Mouse (Mus musculus): ENCODE data around the gene Ltbp4. TPM values are rescaled to one million over a fixed set of nuclear protein-coding genes. Genes with fewer than 3 reads are reported as not detected.

Ltbp4 gene
- polyA plus RNA-seq, 3 experiments from 2014 or later = 0.45 to 1.2 (median 0.50) TPM

GRCm38 (mm10) chr7:27257852-27258204 is 79.7 kb downstream of the Ltbp4 start:
- ATAC-seq = no peak

GRCm38 (mm10) chr7:27257046-27257851 is 80.2 kb downstream of the Ltbp4 start:
- ATAC-seq = no peak

GRCm38 (mm10) chr7:27255721-27256120 is 81.8 kb downstream of the Ltbp4 start:
- ATAC-seq = no peak

Other genes with a start within 250 kb of the Ltbp4 start
- not detected for gene Cyp2f2, start 217.8 kb downstream of the Ltbp4 start, polyA plus RNA-seq (2017; shearing (Covaris generic))
- gene Cyp2t4, start 184.0 kb downstream of the Ltbp4 start, polyA plus RNA-seq (2017; shearing (Covaris generic)) = under 1 TPM in 2 of 3 experiments, not detected in 1; 0.24 to 0.59 TPM
- 10 to 100 TPM; 12.0 to 14.1 (median 13.9) TPM for gene Egln2, start 170.9 kb downstream of the Ltbp4 start, polyA plus RNA-seq (2017; shearing (Covaris generic))
- 100 to 1,000 TPM; 130 to 162 (median 146) TPM for gene Rab4b, start 158.8 kb downstream of the Ltbp4 start, polyA plus RNA-seq (2017; shearing (Covaris generic))
- not detected for gene Gm21983, start 156.6 kb downstream of the Ltbp4 start, polyA plus RNA-seq (2017; shearing (Covaris generic))
- gene Mia, start 156.5 kb downstream of the Ltbp4 start, polyA plus RNA-seq (2017; shearing (Covaris generic)) = not detected
- 1 to 10 TPM; 2.2 to 5.9 (median 5.2) TPM for gene BC024978, start 141.9 kb downstream of the Ltbp4 start, polyA plus RNA-seq (2017; shearing (Covaris generic))
- gene Snrpa, start 141.4 kb downstream of the Ltbp4 start, polyA plus RNA-seq (2017; shearing (Covaris generic)) = 10 to 100 TPM; 63.4 to 96.0 (median 77.8) TPM
- gene Itpkc, start 109.0 kb downstream of the Ltbp4 start, polyA plus RNA-seq (2017; shearing (Covaris generic)) = under 1 TPM; 0.49 to 0.83 (median 0.58) TPM
- 10 to 100 TPM in 2 of 3 experiments, 1 to 10 TPM in 1; 9.5 to 14.0 (median 10.9) TPM for gene Coq8b, start 104.7 kb downstream of the Ltbp4 start, polyA plus RNA-seq (2017; shearing (Covaris generic))
- gene Numbl, start 79.3 kb downstream of the Ltbp4 start, polyA plus RNA-seq (2017; shearing (Covaris generic)) = under 1 TPM; 0.15 to 0.38 (median 0.15) TPM
- 10 to 100 TPM; 46.9 to 59.2 (median 50.1) TPM for gene Shkbp1, start 18.3 kb upstream of the Ltbp4 start, polyA plus RNA-seq (2017; shearing (Covaris generic))
- gene Gm20479, start 19.7 kb upstream of the Ltbp4 start, polyA plus RNA-seq (2017; shearing (Covaris generic)) = 1 to 10 TPM in 1 of 3 experiments, not detected in 2; 4.0 TPM
- gene Sptbn4, start 110.0 kb upstream of the Ltbp4 start, polyA plus RNA-seq (2017; shearing (Covaris generic)) = under 1 TPM; 0.12 to 0.23 (median 0.13) TPM
- 10 to 100 TPM in 2 of 3 experiments, 1 to 10 TPM in 1; 6.0 to 21.7 (median 17.0) TPM for gene Blvrb, start 110.3 kb upstream of the Ltbp4 start, polyA plus RNA-seq (2017; shearing (Covaris generic))
- 10 to 100 TPM; 37.6 to 53.5 (median 42.6) TPM for gene Sertad3, start 136.1 kb upstream of the Ltbp4 start, polyA plus RNA-seq (2017; shearing (Covaris generic))
- gene Sertad1, start 149.2 kb upstream of the Ltbp4 start, polyA plus RNA-seq (2017; shearing (Covaris generic)) = 10 to 100 TPM; 38.7 to 44.4 (median 40.2) TPM
- under 1 TPM; 0.24 to 0.52 (median 0.30) TPM for gene Prx, start 161.6 kb upstream of the Ltbp4 start, polyA plus RNA-seq (2017; shearing (Covaris generic))
- gene Hipk4, start 185.6 kb upstream of the Ltbp4 start, polyA plus RNA-seq (2017; shearing (Covaris generic)) = under 1 TPM; 0.20 to 0.33 (median 0.23) TPM
- gene Pld3, start 215.5 kb upstream of the Ltbp4 start, polyA plus RNA-seq (2017; shearing (Covaris generic)) = 100 to 1,000 TPM; 155 to 246 (median 192) TPM
- gene 2310022A10Rik, start 215.5 kb upstream of the Ltbp4 start, polyA plus RNA-seq (2017; shearing (Covaris generic)) = 10 to 100 TPM; 16.4 to 24.4 (median 21.4) TPM

Measured in inflammation-experienced regulatory T-cells, adult 6 months (primary cell).